Mouse (Mus musculus) MEL (cell line): Measurements from ENCODE around the gene Kif28. TPM values are rescaled to one million over a fixed set of nuclear protein-coding genes. Genes with fewer than 3 reads are reported as not detected.

Experiments
- DNase-seq: peaks from one replicate; pipeline ENCODE4 v3.0.0; 2011; ENCODE audit warnings: low read depth, low spot score
- H3K27ac ChIP-seq: 2 replicates; pipeline ENCODE4 v1.5.1; 2012; ENCODE audit warnings: low read depth, mild to moderate bottlenecking, control low read depth, low read length, moderate library complexity; ENCODE audit not compliant: control insufficient read depth
- H3K27me3 ChIP-seq, 2 experiments: fragments of 150-350 bp in 1 of 2; sonication (generic) in 1 of 2; 2 replicates each; pipeline ENCODE4 v1.6.1; 2012; ENCODE audit warnings: low read length in 2 of 2, mild to moderate bottlenecking in 2 of 2, improper control_type of control experiment in 1 of 2, moderate library complexity in 1 of 2; ENCODE audit not compliant: insufficient read depth in 2 of 2, control insufficient read depth in 1 of 2
- H3K36me3 ChIP-seq, 2 experiments: 2 replicates each; pipeline ENCODE4 v1.6.1; 2012 to 2014; ENCODE audit warnings: low read length in 2 of 2, improper control_type of control experiment in 1 of 2, inconsistent platforms in 1 of 2, mild to moderate bottlenecking in 1 of 2; ENCODE audit not compliant: insufficient read depth in 2 of 2, control insufficient read depth in 1 of 2
- H3K4me1 ChIP-seq, 2 experiments: fragments of 150-350 bp in 1 of 2; sonication (generic) in 1 of 2; 2 replicates each; pipeline ENCODE4 v1.6.1; 2012; ENCODE audit warnings: low read length in 2 of 2, improper control_type of control experiment in 1 of 2, mild to moderate bottlenecking in 1 of 2; ENCODE audit not compliant: insufficient read depth in 2 of 2, control insufficient read depth in 1 of 2
- H3K4me3 ChIP-seq, 2 experiments: fragments of 150-350 bp in 1 of 2; sonication (generic) in 1 of 2; 2 replicates each; pipeline ENCODE4 v1.5.1; 2012; ENCODE audit warnings: low read depth in 2 of 2, low read length in 2 of 2, mild to moderate bottlenecking in 2 of 2, moderate library complexity in 2 of 2, control low read depth in 1 of 2, improper control_type of control experiment in 1 of 2; ENCODE audit not compliant: control insufficient read depth in 1 of 2, insufficient read depth in 1 of 2
- H3K79me2 ChIP-seq: 2 replicates; pipeline ENCODE4 v1.6.1; 2012; ENCODE audit warnings: mild to moderate bottlenecking, low read length, moderate library complexity; ENCODE audit not compliant: control insufficient read depth, poor library complexity, insufficient read depth
- H3K9ac ChIP-seq: 2 replicates; pipeline ENCODE4 v1.6.1; 2012; ENCODE audit warnings: low read depth, mild to moderate bottlenecking, control low read depth, low read length, moderate library complexity; ENCODE audit not compliant: control insufficient read depth, poor library complexity, severe bottlenecking
- H3K9me3 ChIP-seq: fragments of 150-350 bp; sonication (generic); replicated peaks from 2 replicates; pipeline ENCODE4 v1.6.1; 2012; ENCODE audit warnings: mild to moderate bottlenecking, low read length, improper control_type of control experiment, moderate library complexity; ENCODE audit not compliant: insufficient read depth
- CTCF ChIP-seq, 3 experiments: IDR thresholded peaks in 2 of 3; conservative IDR thresholded peaks in 1 of 3; 2 replicates each; pipeline ENCODE4 v1.5.1; 2011 to 2012; ENCODE audit warnings: low read length in 3 of 3, low read depth in 2 of 3, mild to moderate bottlenecking in 2 of 3, improper control_type of control experiment in 1 of 3, inconsistent platforms in 1 of 3, mixed read lengths in 1 of 3, moderate library complexity in 1 of 3; ENCODE audit not compliant: control insufficient read depth in 1 of 3, insufficient read depth in 1 of 3, poor library complexity in 1 of 3, severe bottlenecking in 1 of 3
- EP300 ChIP-seq, 2 experiments: IDR thresholded peaks; 2 replicates each; pipeline ENCODE4 v1.6.1; 2011; ENCODE audit warnings: improper control_type of control experiment in 2 of 2, low read length in 2 of 2, low read depth in 1 of 2, mild to moderate bottlenecking in 1 of 2
- ETS1 ChIP-seq: IDR thresholded peaks from 2 replicates; pipeline ENCODE4 v1.6.1; 2012; ENCODE audit warnings: low read depth, mild to moderate bottlenecking, inconsistent platforms, low read length, improper control_type of control experiment, moderate library complexity
- GATA1 ChIP-seq: IDR thresholded peaks from 2 replicates; pipeline ENCODE4 v1.6.1; 2011; ENCODE audit warnings: low read depth, low read length, improper control_type of control experiment
- JUND ChIP-seq: IDR thresholded peaks from 2 replicates; pipeline ENCODE4 v1.6.1; 2011; ENCODE audit warnings: low read depth, mild to moderate bottlenecking, improper control_type of control experiment, low read length
- MAFK ChIP-seq: IDR thresholded peaks from 2 replicates; pipeline ENCODE4 v1.6.1; 2011; ENCODE audit warnings: low read depth, mild to moderate bottlenecking, low read length, improper control_type of control experiment, borderline replicate concordance
- MAX ChIP-seq: IDR thresholded peaks from 2 replicates; pipeline ENCODE4 v1.6.1; 2011; ENCODE audit warnings: low read length, improper control_type of control experiment
- MXI1 ChIP-seq: IDR thresholded peaks from 2 replicates; pipeline ENCODE4 v1.6.1; 2011; ENCODE audit warnings: mild to moderate bottlenecking, low read depth, low read length, improper control_type of control experiment
- MYB ChIP-seq: IDR thresholded peaks from 2 replicates; pipeline ENCODE4 v1.6.1; 2011; ENCODE audit warnings: mild to moderate bottlenecking, low read depth, low read length, improper control_type of control experiment
- POLR2A ChIP-seq, 2 experiments: IDR thresholded peaks; 2 replicates each; pipeline ENCODE4 v1.6.1; 2011 to 2012; ENCODE audit warnings: low read length in 2 of 2, mild to moderate bottlenecking in 2 of 2, control low read depth in 1 of 2, improper control_type of control experiment in 1 of 2, low read depth in 1 of 2, moderate library complexity in 1 of 2; ENCODE audit not compliant: control insufficient read depth in 1 of 2, insufficient read depth in 1 of 2, poor library complexity in 1 of 2
- POLR2AphosphoS2 ChIP-seq: IDR thresholded peaks from 2 replicates; pipeline ENCODE4 v1.6.1; 2011; ENCODE audit warnings: low read length, improper control_type of control experiment
- POLR2AphosphoS5 ChIP-seq: IDR thresholded peaks from 2 replicates; pipeline ENCODE4 v1.6.1; 2012; ENCODE audit warnings: low read depth, borderline replicate concordance, mild to moderate bottlenecking, inconsistent platforms, low read length, moderate library complexity, mixed read lengths
- TBP ChIP-seq: IDR thresholded peaks from 2 replicates; pipeline ENCODE4 v1.8.0; 2011; ENCODE audit warnings: low read depth, low read length, improper control_type of control experiment
- USF1 ChIP-seq: IDR thresholded peaks from 2 replicates; pipeline ENCODE4 v1.6.1; 2014; ENCODE audit warnings: low read depth, mild to moderate bottlenecking, inconsistent platforms, low read length, improper control_type of control experiment, moderate library complexity
- USF2 ChIP-seq, 2 experiments: IDR thresholded peaks; 2 replicates each; pipeline ENCODE4 v1.6.1; 2011 to 2012; ENCODE audit warnings: improper control_type of control experiment in 2 of 2, low read length in 2 of 2, borderline replicate concordance in 1 of 2, inconsistent platforms in 1 of 2, low read depth in 1 of 2, mild to moderate bottlenecking in 1 of 2; ENCODE audit not compliant: insufficient read depth in 1 of 2
- ZKSCAN1 ChIP-seq: IDR thresholded peaks from 2 replicates; pipeline ENCODE4 v1.6.1; 2012; ENCODE audit warnings: low read depth, mild to moderate bottlenecking, inconsistent platforms, low read length, improper control_type of control experiment, moderate library complexity
- ZMIZ1 ChIP-seq: IDR thresholded peaks from 2 replicates; pipeline ENCODE4 v1.6.1; 2012; ENCODE audit warnings: low read depth, mild to moderate bottlenecking, inconsistent platforms, low read length, improper control_type of control experiment, moderate library complexity
- ZNF384 ChIP-seq: IDR thresholded peaks from 2 replicates; pipeline ENCODE4 v1.6.1; 2012; ENCODE audit warnings: low read depth, mild to moderate bottlenecking, inconsistent platforms, low read length, improper control_type of control experiment
- polyA plus RNA-seq, 2 experiments: library from polyadenylated mRNA; stranded (reverse) in 1 of 2; unstranded in 1 of 2; fragments of >175 nt in 1 of 2; fragments of >200 nt in 1 of 2; gene quantifications; 2 replicates each; pipeline versions ENCODE4 v1.2.1 to v1.2.4; 2012; ENCODE audit warnings: low replicate concordance in 2 of 2, low read depth in 1 of 2; ENCODE audit not compliant: insufficient read length in 2 of 2, insufficient read depth in 1 of 2, missing spikeins in 1 of 2
- total RNA-seq: library from RNA; depleted of rRNA; stranded (reverse); fragments of 300-350 nt; gene quantifications from 2 replicates; pipeline ENCODE4 v1.2.3, GENCODE M21; 2012

The Kif28 gene
- total and polyA plus RNA-seq, 3 experiments, result 0.13 to 0.27 TPM; not detected in 1

DNA sequence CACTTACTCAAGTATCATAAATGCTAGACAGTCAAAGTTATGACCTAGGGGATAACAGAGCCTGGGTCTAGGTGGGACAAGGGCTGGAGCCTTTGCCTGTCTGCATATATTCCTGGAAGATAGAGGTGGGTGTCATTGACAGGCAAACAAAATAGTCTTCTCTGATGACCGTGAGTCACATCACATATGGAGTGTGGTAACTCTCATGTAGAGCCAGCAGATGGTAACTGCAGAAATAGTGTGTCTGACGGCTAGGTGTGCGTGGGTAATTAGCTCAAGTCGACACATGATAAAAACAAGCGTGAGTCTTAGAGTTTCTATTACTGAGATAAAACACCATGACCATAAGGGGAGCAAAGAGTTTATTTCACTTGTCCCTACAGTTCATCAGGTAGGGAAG lies 82.0 kb downstream of the Kif28 start:
- Histone ChIP-seq H3K9me3 (no peaks in the 10 kb centered on the region), H3K4me3 (no peak overlapping the region), H3K9ac (no peak overlapping the region), H3K4me1 (no peaks in the 10 kb centered on the region; a peak in 1 of 4 replicates), H3K79me2 (no peaks in the 10 kb centered on the region; the same call in 1 of the 2 replicates), H3K36me3 (no peaks in the 10 kb centered on the region; a peak in 1 of 4 replicates), H3K27me3 (no peaks in the 10 kb centered on the region), H3K27ac (no peak overlapping the region)
- TF ChIP-seq TBP (no peak), MAFK (no peak), GATA1 (no peak), MYB (no peak), ZKSCAN1 (no peak), POLR2AphosphoS5 (no peak), MAX (no peak), CTCF (IDR thresholded peaks at IDR 0.05 in 2 of 3, conservative IDR thresholded peaks at IDR 0.05 in 1 of 3; ENCODE audit: control insufficient read depth in 1 of 3, insufficient read depth in 1 of 3, low read depth in 2 of 3, low read length in 3 of 3, poor library complexity in 1 of 3, severe bottlenecking in 1 of 3) (no peak), MXI1 (no peak), EP300 (IDR thresholded peaks at IDR 0.05; ENCODE audit: low read depth in 1 of 2, low read length in 2 of 2) (no peak), ZMIZ1 (no peak)
- DNase-seq, result no peak

DNA sequence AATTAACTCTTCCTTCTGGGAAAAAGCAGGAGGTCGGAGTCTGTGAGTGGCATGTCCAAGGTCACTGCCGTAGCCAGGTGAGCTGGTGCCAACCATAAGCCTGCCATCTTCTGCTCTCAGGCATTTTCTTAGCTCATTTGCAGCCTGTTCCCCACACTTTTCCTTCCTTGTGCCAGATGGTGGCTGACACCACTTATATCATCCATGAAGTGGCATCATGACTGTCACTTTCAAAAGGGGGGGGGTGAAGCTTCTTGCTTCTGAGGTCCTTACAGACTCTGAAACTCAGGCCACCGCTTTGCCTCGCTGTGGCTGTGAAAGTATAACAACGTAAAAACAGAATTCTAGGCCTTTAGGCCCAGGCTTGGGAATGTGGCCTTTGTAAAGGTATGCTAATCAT lies 93.8 kb downstream of the Kif28 start:
- Histone ChIP-seq H3K9me3 (no peaks in the 10 kb centered on the region), H3K27ac (no peak overlapping the region), H3K4me1 (peaks cover 0 to 19% of the 10 kb centered on the region in 2 experiments; a peak in 2 of 4 replicates), H3K9ac (no peak overlapping the region), H3K27me3 (no peaks in the 10 kb centered on the region), H3K79me2 (no peaks in the 10 kb centered on the region), H3K4me3 (no peak overlapping the region), H3K36me3 (peaks cover 0 to 5% of the 10 kb centered on the region in 2 experiments; a peak in 2 of 4 replicates)
- no peak for DNase-seq
- TF ChIP-seq POLR2AphosphoS2 (no peak), ZNF384 (no peak), POLR2A (IDR thresholded peaks at IDR 0.05; ENCODE audit: control insufficient read depth in 1 of 2, insufficient read depth in 1 of 2, low read depth in 1 of 2, low read length in 2 of 2, poor library complexity in 1 of 2) (no peak), ETS1 (no peak), TBP (no peak), USF1 (no peak), USF2 (IDR thresholded peaks at IDR 0.05; ENCODE audit: borderline replicate concordance in 1 of 2, insufficient read depth in 1 of 2, low read depth in 1 of 2, low read length in 2 of 2) (no peak), JUND (no peak)
